Mouse (Mus musculus): ENCODE measurements around the gene Aldoc. TPM values are rescaled to one million over a fixed set of nuclear protein-coding genes. Genes with fewer than 3 reads are reported as not detected.
A peak's percentile ranks its signal among the peaks of the same experiment; 100 is the strongest.

Aldoc gene
- polyA plus RNA-seq, 1 experiment from 2014 or later: 30.7 TPM

- Histone ChIP-seq H3K4me2 (ENCODE audit: low read depth, low read length) (no peak overlapping the region), H3K4me1 (ENCODE audit: control insufficient read depth, insufficient read depth, low read length) (peaks cover 26% of the 10 kb centered on the region), H3K4me3 (ENCODE audit: low read length) (no peak overlapping the region), H3K9me3 (replicated peaks; ENCODE audit: control insufficient read depth, low read length) (no peaks in the 10 kb centered on the region), H3K27ac (ENCODE audit: low read length) (no peak overlapping the region), H3K36me3 (ENCODE audit: control insufficient read depth, insufficient read depth) (no peaks in the 10 kb centered on the region), H3K9ac (ENCODE audit: low read length) (no peak overlapping the region), H3K27me3 (ENCODE audit: control insufficient read depth, insufficient read depth, low read length) (no peaks in the 10 kb centered on the region)
- ATAC-seq (replicated peaks; ENCODE audit: extremely low read depth, insufficient read depth, low FRiP score): no peak
- WGBS: 89% methylated on average over 4 of the region's 4 CpGs
Observed at GRCm38 (mm10) chr11:78327215-78327614, 4.4 kb downstream of the Aldoc start.

GRCm38 (mm10) chr11:78327634-78328511 lies 5.1 kb downstream of the Aldoc start, which contains the start of gene Pigs:
Gene Pigs (plus strand): TSS chr11:78328415.
- H3K9ac ChIP-seq (ENCODE audit: low read length): peak within 1 kb of the TSS; percentile 92
- peak within 1 kb of the TSS; percentile 85 for H3K27ac ChIP-seq (ENCODE audit: low read length)
- H3K4me2 ChIP-seq (ENCODE audit: low read depth, low read length): peak within 1 kb of the TSS; percentile 83
- 12% methylated on average over 34 of the region's 37 CpGs for WGBS
- no peaks in the 10 kb centered on the region for H3K27me3 ChIP-seq (ENCODE audit: control insufficient read depth, insufficient read depth, low read length)
- no peaks in the 10 kb centered on the region for H3K9me3 ChIP-seq (replicated peaks; ENCODE audit: control insufficient read depth, low read length)
- no peaks in the 10 kb centered on the region for H3K36me3 ChIP-seq (ENCODE audit: control insufficient read depth, insufficient read depth)
- peaks cover 22% of the 10 kb centered on the region for H3K4me1 ChIP-seq (ENCODE audit: control insufficient read depth, insufficient read depth, low read length)
- peak; percentile 97 for ATAC-seq (replicated peaks; ENCODE audit: extremely low read depth, insufficient read depth, low FRiP score)
- H3K4me3 ChIP-seq (ENCODE audit: low read length): peak within 1 kb of the TSS; percentile 94

- Histone ChIP-seq H3K36me3 (ENCODE audit: control insufficient read depth, insufficient read depth) (peaks cover 6% of the 10 kb centered on the region), H3K4me1 (ENCODE audit: control insufficient read depth, insufficient read depth, low read length) (peaks cover 15% of the 10 kb centered on the region), H3K27ac (ENCODE audit: low read length) (no peak overlapping the region), H3K9me3 (replicated peaks; ENCODE audit: control insufficient read depth, low read length) (no peaks in the 10 kb centered on the region), H3K9ac (ENCODE audit: low read length) (peak overlapping the region; percentile 92), H3K4me3 (ENCODE audit: low read length) (peak overlapping the region; percentile 94), H3K4me2 (ENCODE audit: low read depth, low read length) (peak overlapping the region; percentile 83), H3K27me3 (ENCODE audit: control insufficient read depth, insufficient read depth, low read length) (no peaks in the 10 kb centered on the region)
- ATAC-seq (replicated peaks; ENCODE audit: extremely low read depth, insufficient read depth, low FRiP score): peak; percentile 35
- under 1% methylated on average over 41 of the region's 41 CpGs for WGBS
Observed at GRCm38 (mm10) chr11:78328512-78329056, 5.8 kb downstream of the Aldoc start.

GRCm38 (mm10) chr11:78332676-78333075 lies 9.9 kb downstream of the Aldoc start:
- Histone ChIP-seq H3K27ac (ENCODE audit: low read length) (no peak overlapping the region), H3K27me3 (ENCODE audit: control insufficient read depth, insufficient read depth, low read length) (no peaks in the 10 kb centered on the region), H3K4me3 (ENCODE audit: low read length) (no peak overlapping the region), H3K36me3 (ENCODE audit: control insufficient read depth, insufficient read depth) (peaks cover 22% of the 10 kb centered on the region), H3K9ac (ENCODE audit: low read length) (no peak overlapping the region), H3K9me3 (replicated peaks; ENCODE audit: control insufficient read depth, low read length) (no peaks in the 10 kb centered on the region), H3K4me1 (ENCODE audit: control insufficient read depth, insufficient read depth, low read length) (peaks cover 6% of the 10 kb centered on the region), H3K4me2 (ENCODE audit: low read depth, low read length) (no peak overlapping the region)
- no peak for ATAC-seq (replicated peaks; ENCODE audit: extremely low read depth, insufficient read depth, low FRiP score)
- 92% methylated on average over 12 of the region's 12 CpGs for WGBS

- H3K27ac ChIP-seq (ENCODE audit: low read length): no peak overlapping the region
- peaks cover 22% of the 10 kb centered on the region for H3K36me3 ChIP-seq (ENCODE audit: control insufficient read depth, insufficient read depth)
- no peak overlapping the region for H3K9ac ChIP-seq (ENCODE audit: low read length)
- peaks cover 3% of the 10 kb centered on the region for H3K4me1 ChIP-seq (ENCODE audit: control insufficient read depth, insufficient read depth, low read length)
- WGBS: 92% methylated on average over 5 of the region's 5 CpGs
- H3K27me3 ChIP-seq (ENCODE audit: control insufficient read depth, insufficient read depth, low read length): no peaks in the 10 kb centered on the region
- no peak overlapping the region for H3K4me2 ChIP-seq (ENCODE audit: low read depth, low read length)
- no peak for ATAC-seq (replicated peaks; ENCODE audit: extremely low read depth, insufficient read depth, low FRiP score)
- no peaks in the 10 kb centered on the region for H3K9me3 ChIP-seq (replicated peaks; ENCODE audit: control insufficient read depth, low read length)
- no peak overlapping the region for H3K4me3 ChIP-seq (ENCODE audit: low read length)
Observed at GRCm38 (mm10) chr11:78333992-78334391, 11.2 kb downstream of the Aldoc start.

- H3K9ac ChIP-seq (ENCODE audit: low read length): no peak overlapping the region
- H3K4me3 ChIP-seq (ENCODE audit: low read length): no peak overlapping the region
- H3K4me1 ChIP-seq (ENCODE audit: control insufficient read depth, insufficient read depth, low read length): no peaks in the 10 kb centered on the region
- H3K36me3 ChIP-seq (ENCODE audit: control insufficient read depth, insufficient read depth): peaks cover 26% of the 10 kb centered on the region
- H3K27ac ChIP-seq (ENCODE audit: low read length): no peak overlapping the region
- H3K27me3 ChIP-seq (ENCODE audit: control insufficient read depth, insufficient read depth, low read length): no peaks in the 10 kb centered on the region
- H3K9me3 ChIP-seq (replicated peaks; ENCODE audit: control insufficient read depth, low read length): no peaks in the 10 kb centered on the region
- ATAC-seq (replicated peaks; ENCODE audit: extremely low read depth, insufficient read depth, low FRiP score): no peak
- no peak overlapping the region for H3K4me2 ChIP-seq (ENCODE audit: low read depth, low read length)
- 92% methylated on average over 8 of the region's 8 CpGs for WGBS
Observed at GRCm38 (mm10) chr11:78337040-78337439, 14.3 kb downstream of the Aldoc start.

- Histone ChIP-seq H3K4me2 (ENCODE audit: low read depth, low read length) (no peak overlapping the region), H3K27ac (ENCODE audit: low read length) (no peak overlapping the region), H3K4me3 (ENCODE audit: low read length) (no peak overlapping the region), H3K9me3 (replicated peaks; ENCODE audit: control insufficient read depth, low read length) (no peaks in the 10 kb centered on the region), H3K9ac (ENCODE audit: low read length) (no peak overlapping the region), H3K36me3 (ENCODE audit: control insufficient read depth, insufficient read depth) (peaks cover 4% of the 10 kb centered on the region; the same call in 1 of the 2 replicates), H3K4me1 (ENCODE audit: control insufficient read depth, insufficient read depth, low read length) (peaks cover 29% of the 10 kb centered on the region), H3K27me3 (ENCODE audit: control insufficient read depth, insufficient read depth, low read length) (no peaks in the 10 kb centered on the region)
- WGBS: 60% methylated on average over 12 of the region's 12 CpGs
- no peak for ATAC-seq (replicated peaks; ENCODE audit: extremely low read depth, insufficient read depth, low FRiP score)
Observed at GRCm38 (mm10) chr11:78341702-78342101, 18.9 kb downstream of the Aldoc start.

GRCm38 (mm10) chr11:78343381-78344327 lies 20.9 kb downstream of the Aldoc start, which contains the start of gene Unc119:
Gene Unc119 (plus strand): TSS chr11:78343482.
- H3K4me1 ChIP-seq (ENCODE audit: control insufficient read depth, insufficient read depth, low read length): peaks cover 35% of the 10 kb centered on the region
- WGBS: 2% methylated on average over 52 of the region's 66 CpGs
- ATAC-seq (replicated peaks; ENCODE audit: extremely low read depth, insufficient read depth, low FRiP score): peak; percentile 82

More at GRCm38 (mm10) chr11:78343381-78344327, 20.9 kb downstream of the Aldoc start, which contains the start of gene Unc119:
- Histone ChIP-seq H3K27ac (ENCODE audit: low read length) (peak within 1 kb of the TSS; percentile 77), H3K36me3 (ENCODE audit: control insufficient read depth, insufficient read depth) (peaks cover 10% of the 10 kb centered on the region), H3K9ac (ENCODE audit: low read length) (peak within 1 kb of the TSS; percentile 92), H3K4me3 (ENCODE audit: low read length) (peak within 1 kb of the TSS; percentile 88), H3K27me3 (ENCODE audit: control insufficient read depth, insufficient read depth, low read length) (no peaks in the 10 kb centered on the region), H3K9me3 (replicated peaks; ENCODE audit: control insufficient read depth, low read length) (no peaks in the 10 kb centered on the region), H3K4me2 (ENCODE audit: low read depth, low read length) (peak within 1 kb of the TSS; percentile 93)
